Mouse (Mus musculus): ENCODE measurements around the gene Arhgef39. TPM values are rescaled to one million over a fixed set of nuclear protein-coding genes. Genes with fewer than 3 reads are reported as not detected.

The Arhgef39 gene
- polyA plus RNA-seq, 1 experiment from 2014 or later, result 1.2 TPM

GRCm38 (mm10) chr4:43448554-43448953, 50.9 kb downstream of the Arhgef39 start:
- Histone ChIP-seq H3K79me2 (ENCODE audit: inconsistent target) (peaks cover 51% of the 10 kb centered on the region), H3K36me3 (ENCODE audit: inconsistent target) (peaks cover 61% of the 10 kb centered on the region), H3K4me3 (ENCODE audit: inconsistent target) (no peak overlapping the region), H3K27ac (no peak overlapping the region)
- 97% methylated on average over 3 of the region's 3 CpGs for WGBS (ENCODE audit: missing documents)

GRCm38 (mm10) chr4:43447251-43447650, 52.2 kb downstream of the Arhgef39 start:
- Histone ChIP-seq H3K79me2 (ENCODE audit: inconsistent target) (peaks cover 40% of the 10 kb centered on the region), H3K27ac (no peak overlapping the region), H3K36me3 (ENCODE audit: inconsistent target) (peaks cover 61% of the 10 kb centered on the region), H3K4me3 (ENCODE audit: inconsistent target) (no peak overlapping the region)
- WGBS (ENCODE audit: missing documents), result 94% methylated on average over 13 of the region's 13 CpGs

Other genes starting within 250 kb of the Arhgef39 start
- gene Atp8b5, start 232.5 kb downstream of the Arhgef39 start, polyA plus RNA-seq (2018), result 0.05 to 0.36 TPM in 2 of 3 replicates, not detected in the other
- gene Rusc2, start 117.7 kb downstream of the Arhgef39 start, polyA plus RNA-seq (2018), result 22.3 to 44.8 TPM (median 33.3 TPM) in 3 replicates
- gene Fam166b, start 70.6 kb downstream of the Arhgef39 start, polyA plus RNA-seq (2018), result not detected in 3 replicates
- 40.0 to 51.6 TPM (median 50.0 TPM) in 3 replicates for gene Tesk1, start 57.8 kb downstream of the Arhgef39 start, polyA plus RNA-seq (2018)
- 155 to 199 TPM (median 157 TPM) in 3 replicates for gene Cd72, start 45.1 kb downstream of the Arhgef39 start, polyA plus RNA-seq (2018)
- gene Sit1, start 16.0 kb downstream of the Arhgef39 start, polyA plus RNA-seq (2018), result not detected in 3 replicates
- gene Ccdc107, start 6.8 kb downstream of the Arhgef39 start, polyA plus RNA-seq (2018), result 24.0 to 38.6 TPM (median 24.2 TPM) in 3 replicates
- gene Car9, start 7.3 kb upstream of the Arhgef39 start, polyA plus RNA-seq (2018), result 3.0 to 7.4 TPM (median 4.9 TPM) in 3 replicates
- 0.17 to 0.46 TPM in 2 of 3 replicates, not detected in the other for gene Tpm2, start 24.1 kb upstream of the Arhgef39 start, polyA plus RNA-seq (2018)
- 33.3 to 58.6 TPM (median 47.6 TPM) in 3 replicates for gene Creb3, start 62.6 kb upstream of the Arhgef39 start, polyA plus RNA-seq (2018)
- gene Tln1, start 63.0 kb upstream of the Arhgef39 start, polyA plus RNA-seq (2018), result 179 to 305 TPM (median 276 TPM) in 3 replicates
- gene Rgp1, start 79.0 kb upstream of the Arhgef39 start, polyA plus RNA-seq (2018), result 17.6 to 45.0 TPM (median 21.9 TPM) in 3 replicates
- gene Gba2, start 79.2 kb upstream of the Arhgef39 start, polyA plus RNA-seq (2018), result 5.4 to 9.2 TPM (median 8.6 TPM) in 3 replicates
- gene Msmp, start 84.8 kb upstream of the Arhgef39 start, polyA plus RNA-seq (2018), result not detected in 3 replicates
- not detected in 3 replicates for gene Npr2, start 132.2 kb upstream of the Arhgef39 start, polyA plus RNA-seq (2018)
- not detected in 3 replicates for gene Spag8, start 153.9 kb upstream of the Arhgef39 start, polyA plus RNA-seq (2018)
- gene Hint2, start 156.8 kb upstream of the Arhgef39 start, polyA plus RNA-seq (2018), result 11.4 to 34.2 TPM (median 26.9 TPM) in 3 replicates
- 0.80 to 1.5 TPM (median 1.1 TPM) in 3 replicates for gene Tmem8b, start 169.3 kb upstream of the Arhgef39 start, polyA plus RNA-seq (2018)
- gene Fam221b, start 169.4 kb upstream of the Arhgef39 start, polyA plus RNA-seq (2018), result 0.53 to 4.6 TPM (median 0.59 TPM) in 3 replicates
- gene Olfr70, start 201.1 kb upstream of the Arhgef39 start, polyA plus RNA-seq (2018), result not detected in 3 replicates
- gene Olfr71, start 210.6 kb upstream of the Arhgef39 start, polyA plus RNA-seq (2018), result not detected in 3 replicates
- not detected in 3 replicates for gene Hrct1, start 227.5 kb upstream of the Arhgef39 start, polyA plus RNA-seq (2018)
- not detected in 3 replicates for gene Spaar, start 230.3 kb upstream of the Arhgef39 start, polyA plus RNA-seq (2018)